Mouse (Mus musculus) embryo, embryonic 9.5 days (tissue): ENCODE results near the gene Zranb1.

ENCODE experiments used
- DNase-seq: peaks from one replicate; pipeline ENCODE4 v3.0.0-alpha.2; 2017; ENCODE audit errors: extremely low spot score

The Zranb1 gene

DNA sequence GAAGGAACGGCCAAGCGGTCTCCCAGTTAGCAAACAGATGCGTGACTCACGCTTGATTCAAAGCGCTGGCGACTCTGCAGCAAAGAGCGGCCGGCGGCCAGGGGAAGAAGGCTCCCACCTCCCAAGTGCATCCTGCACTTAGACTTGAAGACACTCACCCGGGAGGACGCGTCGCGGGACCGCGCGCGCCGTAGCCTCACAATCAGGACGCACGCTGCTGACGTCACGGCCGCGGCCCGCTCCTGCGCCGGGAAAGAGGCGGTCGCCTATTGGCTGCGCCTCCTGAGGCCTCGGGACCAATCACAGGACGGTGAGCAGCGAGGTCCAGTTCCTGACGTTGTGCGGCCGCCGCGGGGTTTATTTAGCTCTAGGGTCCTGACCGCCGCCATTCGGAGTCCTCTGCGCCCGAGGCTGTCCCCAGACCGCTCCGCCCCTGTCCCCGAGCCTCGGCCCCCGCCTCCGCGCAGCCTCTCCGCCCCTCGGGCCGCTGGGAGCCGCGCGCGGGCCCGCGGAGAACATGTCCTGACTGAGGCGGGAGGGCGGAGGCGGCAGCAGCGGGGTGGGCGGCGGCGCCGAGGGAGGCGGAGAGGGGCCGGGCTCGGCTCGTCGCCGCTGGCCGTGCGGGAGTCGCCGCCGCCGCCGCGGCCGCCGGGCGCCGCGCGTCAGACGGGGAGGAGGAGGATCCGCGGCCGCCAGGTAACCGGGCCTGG lies at the start of gene Zranb1:
TSS of gene Zranb1 (plus strand) at position 293 of the 710 bp plus-strand sequence.
- DNase-seq = peak; percentile 98

DNA sequence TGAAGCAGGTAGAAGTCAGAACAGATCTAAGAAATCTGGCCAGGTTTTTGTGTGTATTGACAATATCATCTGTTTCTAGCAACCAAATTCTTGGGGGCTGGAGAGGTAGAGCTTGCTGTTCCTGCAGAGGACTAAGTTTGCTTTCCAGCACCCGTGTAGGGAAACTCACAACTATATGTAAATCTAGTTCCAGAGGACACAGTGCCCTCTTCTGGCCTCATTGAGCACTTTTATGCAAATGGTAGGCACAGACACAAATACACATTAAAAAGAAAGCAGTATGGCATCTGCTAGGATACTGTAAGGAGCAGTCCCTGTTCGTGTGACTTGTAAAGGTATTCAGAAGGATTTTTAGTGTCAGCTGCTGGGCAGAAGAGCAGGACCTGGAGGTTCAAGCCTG lies 48.6 kb upstream of the Zranb1 start:
- DNase-seq = no peak

GRCm38 (mm10) chr7:132884031-132884430 lies 46.9 kb upstream of the Zranb1 start:
- DNase-seq = no peak

- DNase-seq = peak; percentile 12
These were observed 43.7 kb upstream of the Zranb1 start for GRCm38 (mm10) chr7:132887019-132887804.

DNA sequence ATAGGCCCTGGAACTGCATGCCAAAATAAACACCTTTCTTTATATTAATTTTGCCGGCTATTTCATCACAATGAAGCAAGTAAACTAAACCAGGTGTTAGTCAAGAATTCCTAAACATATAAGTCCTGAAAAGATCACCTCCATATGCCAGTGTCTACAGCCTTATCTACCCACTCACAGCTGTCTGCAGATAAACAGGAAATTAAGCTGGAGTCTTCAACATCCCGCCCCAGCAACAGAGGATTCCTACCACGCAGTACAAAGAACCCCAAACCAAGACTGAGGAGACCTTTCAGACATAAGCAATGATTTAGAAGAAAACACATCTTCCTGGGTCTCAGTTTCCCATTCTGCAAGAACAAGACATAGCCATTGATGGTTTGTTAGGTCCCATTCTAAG lies 42.9 kb upstream of the Zranb1 start:
- DNase-seq = no peak

DNA sequence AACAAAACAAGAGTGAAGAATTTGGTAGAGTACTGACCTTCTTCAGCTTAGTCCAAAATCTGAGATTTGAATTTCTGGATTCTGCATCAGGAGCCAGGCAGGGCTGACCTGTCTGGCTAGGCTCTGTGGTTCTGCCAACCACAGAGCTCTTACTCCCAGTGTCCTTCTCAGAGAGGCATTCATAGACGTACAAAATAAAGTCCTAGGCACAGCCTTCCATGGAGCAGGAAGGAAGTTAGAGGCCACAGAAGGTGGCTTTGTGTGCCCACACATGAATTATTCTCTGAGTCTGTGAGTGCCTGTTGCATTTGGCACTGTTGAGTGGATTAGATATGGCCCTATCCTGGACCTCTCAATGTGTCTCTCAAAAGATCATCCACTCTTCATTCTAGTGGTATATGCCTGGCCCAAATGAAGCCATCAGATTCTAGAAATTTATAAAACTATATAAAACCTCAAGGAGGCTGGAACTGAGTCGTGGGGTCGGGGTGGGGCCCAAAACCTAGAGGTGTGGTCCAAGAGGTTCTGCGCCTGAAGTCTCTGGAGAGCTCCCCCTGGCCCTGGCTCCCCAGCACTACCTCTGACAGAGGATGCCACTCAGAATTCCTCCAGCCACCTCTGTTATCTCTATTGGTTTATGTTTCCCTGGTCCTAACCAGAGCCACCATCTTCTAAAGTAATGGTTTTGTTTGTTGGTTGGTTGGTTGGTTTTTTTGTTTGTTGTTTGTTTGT lies 42.3 kb upstream of the Zranb1 start:
- DNase-seq = no peak

- DNase-seq = no peak
These were observed 41.3 kb upstream of the Zranb1 start for GRCm38 (mm10) chr7:132889691-132890090.

DNA sequence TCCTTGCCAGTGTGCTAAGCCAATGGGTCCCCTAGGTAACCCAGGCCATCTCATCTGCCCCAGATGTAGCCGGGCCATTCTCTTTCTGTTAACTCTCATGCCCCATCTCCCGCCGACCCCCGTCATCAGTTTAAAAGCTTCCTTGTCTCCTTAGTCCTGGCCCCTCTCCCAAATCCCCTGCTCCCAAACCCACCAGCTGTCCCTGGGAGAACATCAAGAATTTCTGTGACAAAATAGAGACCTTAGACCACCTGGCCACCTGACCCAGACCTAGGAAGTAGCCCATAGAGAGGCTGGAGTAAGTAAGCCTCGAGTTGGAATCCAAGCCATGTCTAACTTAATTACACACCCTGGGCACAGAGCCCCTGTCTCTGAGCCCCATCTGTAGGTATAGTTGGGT lies 40.7 kb upstream of the Zranb1 start:
- no peak for DNase-seq

DNA sequence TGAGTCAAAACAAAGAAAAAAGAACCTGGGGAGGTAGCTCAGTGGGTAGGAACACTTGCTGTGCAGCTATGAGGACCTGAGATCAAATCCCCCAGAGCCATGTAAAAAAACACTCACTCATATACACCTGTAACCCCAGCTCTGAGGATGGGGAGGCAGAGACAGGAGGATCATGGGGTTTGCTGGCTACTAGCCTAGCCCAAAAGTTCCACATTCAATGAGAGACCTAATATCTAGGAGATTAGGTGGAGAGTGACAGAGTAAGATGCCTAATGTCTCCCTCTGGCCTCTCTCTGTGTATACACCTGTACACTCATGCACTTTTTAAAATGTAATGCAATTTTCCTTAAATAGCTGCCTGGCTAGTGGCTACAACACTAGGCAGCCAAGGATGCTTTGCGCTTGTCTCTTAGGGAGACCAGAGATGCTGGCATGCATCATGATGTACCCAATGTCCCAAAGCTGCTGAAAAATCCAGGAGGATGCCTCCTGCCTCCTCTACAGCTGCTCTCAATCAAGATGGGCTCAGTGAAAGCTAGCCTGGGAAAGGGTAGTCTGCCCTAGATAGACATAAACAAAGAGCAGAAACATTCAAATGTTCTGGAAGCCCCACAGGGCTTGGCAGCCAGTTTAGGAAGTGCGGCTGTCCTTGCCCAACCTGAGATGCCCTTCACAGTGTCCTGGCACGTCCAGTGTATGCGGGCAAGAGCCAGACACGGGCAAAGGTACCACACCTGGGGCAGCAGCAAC lies 39.2 kb upstream of the Zranb1 start:
- no peak for DNase-seq

DNA sequence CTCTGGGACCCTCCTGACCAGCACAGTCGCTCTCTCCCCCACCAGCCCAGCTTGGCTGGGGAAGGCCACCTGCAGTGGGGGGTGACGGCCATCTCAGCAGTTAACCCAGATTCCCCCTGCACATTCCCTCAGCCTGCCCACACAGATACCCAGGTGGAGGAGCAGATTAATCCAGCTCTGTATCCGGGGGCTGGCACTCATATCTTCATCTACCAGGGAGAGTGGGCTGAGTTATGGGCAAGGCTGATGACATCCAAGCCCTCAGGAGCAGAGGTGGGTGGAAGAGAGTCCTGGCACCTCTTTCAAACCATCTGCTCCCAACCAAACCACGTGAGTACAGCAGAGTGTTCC lies 38.7 kb upstream of the Zranb1 start:
- DNase-seq = no peak

- no peak for DNase-seq
These were observed 38.1 kb upstream of the Zranb1 start for GRCm38 (mm10) chr7:132892806-132893205.

- DNase-seq = no peak
These were observed 37.6 kb upstream of the Zranb1 start for GRCm38 (mm10) chr7:132893336-132893735.

GRCm38 (mm10) chr7:132894841-132895555 lies 35.9 kb upstream of the Zranb1 start:
- DNase-seq = no peak

DNA sequence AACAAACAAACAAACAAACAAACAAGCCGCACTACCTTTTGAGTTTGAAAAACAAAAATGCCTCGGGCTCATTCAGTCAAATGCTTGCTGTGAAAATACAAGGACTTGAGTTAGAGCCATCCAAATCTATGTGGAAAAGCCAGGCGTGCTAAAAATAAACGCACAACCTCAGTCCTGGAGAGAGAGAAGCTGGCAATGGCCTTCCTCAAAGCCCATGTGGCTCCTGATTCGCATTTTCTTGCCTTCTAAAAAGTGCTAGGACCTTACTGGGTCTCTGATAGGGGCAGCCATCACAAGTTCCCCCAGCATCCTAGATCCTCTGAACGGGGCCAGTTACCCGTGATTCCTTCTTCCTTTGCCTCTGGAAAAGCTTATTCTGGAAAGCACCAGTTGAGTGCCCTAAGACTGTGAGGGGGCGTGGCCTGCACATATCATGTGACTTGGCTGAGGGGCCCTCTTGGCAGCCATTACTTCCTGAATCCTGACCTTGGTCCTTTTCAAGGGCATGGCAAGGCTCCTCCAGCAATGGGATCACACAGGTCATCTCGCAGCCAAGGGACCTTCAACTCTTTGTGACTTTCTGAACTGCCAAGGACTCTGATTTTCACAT lies 34.6 kb upstream of the Zranb1 start:
- no peak for DNase-seq

DNA sequence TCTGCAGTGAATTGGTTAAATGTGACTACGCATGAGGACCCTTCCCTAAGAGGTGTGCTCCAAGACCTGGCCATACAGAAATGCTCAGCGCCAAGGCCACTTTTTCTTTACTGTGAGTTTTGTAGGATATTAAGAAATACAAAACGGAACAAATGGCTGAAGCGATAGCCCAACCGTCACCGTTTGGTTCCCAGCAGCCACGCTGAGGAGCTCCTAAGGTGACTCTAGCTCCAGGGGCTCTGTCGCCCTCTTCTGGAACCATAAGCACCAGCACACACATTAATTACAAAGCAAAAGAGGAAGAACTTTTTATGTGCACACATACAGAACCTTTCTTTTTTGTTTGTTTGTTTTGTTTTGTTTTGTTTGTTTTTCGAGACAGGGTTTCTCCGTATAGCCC lies 33.7 kb upstream of the Zranb1 start:
- DNase-seq = no peak

- no peak for DNase-seq
These were observed 32.7 kb upstream of the Zranb1 start for GRCm38 (mm10) chr7:132898234-132898633.

- DNase-seq = no peak
These were observed 30.0 kb upstream of the Zranb1 start for GRCm38 (mm10) chr7:132900826-132901531.

- no peak for DNase-seq
These were observed 27.1 kb upstream of the Zranb1 start for GRCm38 (mm10) chr7:132903796-132904195.

DNA sequence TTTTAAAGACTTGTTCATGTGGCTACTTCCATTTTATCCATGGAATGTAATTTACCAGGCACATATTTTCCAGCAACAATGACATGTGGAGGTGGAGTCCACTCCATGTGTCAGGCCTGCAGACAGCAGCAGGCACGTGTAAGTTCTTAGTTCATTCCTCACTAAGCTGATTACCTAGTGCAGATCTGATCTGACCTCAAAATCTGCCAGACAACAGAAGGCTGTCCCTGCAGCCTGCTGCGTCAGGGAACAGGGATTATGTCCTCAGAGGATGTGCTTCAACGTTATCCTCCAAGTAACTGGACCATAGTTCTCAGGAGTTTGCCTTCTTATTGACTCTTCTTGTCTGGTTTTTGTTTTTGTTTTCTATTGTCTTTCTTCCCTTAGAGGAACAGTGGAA lies 9.0 kb upstream of the Zranb1 start:
- no peak for DNase-seq

GRCm38 (mm10) chr7:132925227-132925626 lies 5.7 kb upstream of the Zranb1 start:
- DNase-seq = no peak
